Mouse (Mus musculus) heart, postnatal 0 days (tissue): ENCODE measurements around the gene Olfr1393.

Source experiments
- CTCF ChIP-seq: IDR thresholded peaks from 2 replicates; pipeline ENCODE4 v1.5.1; 2016; ENCODE audit warnings: antibody characterized with exemption, control low read depth, low read depth
- EP300 ChIP-seq: IDR thresholded peaks from 2 replicates; pipeline ENCODE4 v1.6.1; 2016; ENCODE audit warnings: antibody characterized with exemption, low read depth

- TF ChIP-seq CTCF (no peak), EP300 (no peak)
These were observed 26.3 kb downstream of the Olfr1393 start, which contains the start of gene Olfr10 for GRCm38 (mm10) chr11:49304441-49304840.
